Mouse (Mus musculus): ENCODE measurements around the gene Mars. TPM values are rescaled to one million over a fixed set of nuclear protein-coding genes. Genes with fewer than 3 reads are reported as not detected.

The Mars gene
- polyA plus RNA-seq, 1 experiment from 2014 or later: 187 TPM

- 77% methylated on average over 3 of the region's 3 CpGs for WGBS
- Histone ChIP-seq H3K4me3 (no peak overlapping the region), H3K4me1 (peaks cover 45% of the 10 kb centered on the region), H3K27me3 (ENCODE audit: low read depth, poor library complexity, severe bottlenecking) (peaks cover 36% of the 10 kb centered on the region), H3K27ac (replicated peaks) (no peak overlapping the region), H3K9me3 (replicated peaks) (no peaks in the 10 kb centered on the region), H3K36me3 (no peaks in the 10 kb centered on the region)
- DNase-seq (ENCODE audit: low spot score): no peak
Observed at GRCm38 (mm10) chr10:127343029-127343428, 31.4 kb upstream of the Mars start.

- Histone ChIP-seq H3K27ac (replicated peaks) (peak within 1 kb of the TSS; percentile 94), H3K4me1 (peaks cover 45% of the 10 kb centered on the region), H3K9me3 (replicated peaks) (no peaks in the 10 kb centered on the region), H3K36me3 (peaks cover 9% of the 10 kb centered on the region), H3K27me3 (ENCODE audit: low read depth, poor library complexity, severe bottlenecking) (peaks cover 46% of the 10 kb centered on the region), H3K4me3 (peak within 1 kb of the TSS; percentile 64)
- under 1% methylated on average over 29 of the region's 29 CpGs for WGBS
- DNase-seq (ENCODE audit: low spot score): peak; percentile 90
Observed at GRCm38 (mm10) chr10:127341891-127342639, 30.5 kb upstream of the Mars start, which contains the start of gene Gli1. Gene Gli1, minus strand, starts transcription at chr10:127341974.

GRCm38 (mm10) chr10:127341360-127341690 lies 29.7 kb upstream of the Mars start:
- peak overlapping the region; percentile 64 for H3K4me3 ChIP-seq
- peak; percentile 64 for DNase-seq (ENCODE audit: low spot score)
- H3K27me3 ChIP-seq (ENCODE audit: low read depth, poor library complexity, severe bottlenecking): peaks cover 49% of the 10 kb centered on the region
- peaks cover 17% of the 10 kb centered on the region for H3K36me3 ChIP-seq
- H3K4me1 ChIP-seq: peaks cover 45% of the 10 kb centered on the region
- WGBS: 0% methylated on average over 11 of the region's 11 CpGs
- no peaks in the 10 kb centered on the region for H3K9me3 ChIP-seq (replicated peaks)
- H3K27ac ChIP-seq (replicated peaks): peak overlapping the region; percentile 94

GRCm38 (mm10) chr10:127340577-127341359 lies 29.2 kb upstream of the Mars start:
- Histone ChIP-seq H3K4me1 (peaks cover 45% of the 10 kb centered on the region), H3K27me3 (ENCODE audit: low read depth, poor library complexity, severe bottlenecking) (peaks cover 49% of the 10 kb centered on the region), H3K36me3 (peaks cover 22% of the 10 kb centered on the region), H3K27ac (replicated peaks) (peak overlapping the region; percentile 94), H3K9me3 (replicated peaks) (no peaks in the 10 kb centered on the region), H3K4me3 (peak overlapping the region; percentile 64)
- peak; percentile 87 for DNase-seq (ENCODE audit: low spot score)
- under 1% methylated on average over 27 of the region's 27 CpGs for WGBS

- Histone ChIP-seq H3K4me1 (peaks cover 45% of the 10 kb centered on the region), H3K27me3 (ENCODE audit: low read depth, poor library complexity, severe bottlenecking) (peaks cover 49% of the 10 kb centered on the region), H3K36me3 (peaks cover 29% of the 10 kb centered on the region), H3K9me3 (replicated peaks) (no peaks in the 10 kb centered on the region), H3K27ac (replicated peaks) (peak overlapping the region; percentile 94), H3K4me3 (peak overlapping the region; percentile 64)
- DNase-seq (ENCODE audit: low spot score): peak; percentile 84
- under 1% methylated on average over 41 of the region's 42 CpGs for WGBS
Observed at GRCm38 (mm10) chr10:127339683-127340576, 28.3 kb upstream of the Mars start.

- peaks cover 49% of the 10 kb centered on the region for H3K27me3 ChIP-seq (ENCODE audit: low read depth, poor library complexity, severe bottlenecking)
- WGBS: under 1% methylated on average over 31 of the region's 31 CpGs
- peak overlapping the region; percentile 94 for H3K27ac ChIP-seq (replicated peaks)
- peaks cover 36% of the 10 kb centered on the region for H3K36me3 ChIP-seq
- H3K9me3 ChIP-seq (replicated peaks): no peaks in the 10 kb centered on the region
- H3K4me3 ChIP-seq: peak overlapping the region; percentile 64
- peak; percentile 89 for DNase-seq (ENCODE audit: low spot score)
- H3K4me1 ChIP-seq: peaks cover 45% of the 10 kb centered on the region
Observed at GRCm38 (mm10) chr10:127338930-127339682, 27.5 kb upstream of the Mars start.

- DNase-seq (ENCODE audit: low spot score): no peak
- 88% methylated on average over 6 of the region's 6 CpGs for WGBS
- H3K36me3 ChIP-seq: peaks cover 48% of the 10 kb centered on the region
- no peak overlapping the region for H3K4me3 ChIP-seq
- peaks cover 49% of the 10 kb centered on the region for H3K27me3 ChIP-seq (ENCODE audit: low read depth, poor library complexity, severe bottlenecking)
- H3K4me1 ChIP-seq: peaks cover 45% of the 10 kb centered on the region
- no peaks in the 10 kb centered on the region for H3K9me3 ChIP-seq (replicated peaks)
- H3K27ac ChIP-seq (replicated peaks): no peak overlapping the region
Observed at GRCm38 (mm10) chr10:127337536-127338099, 26.0 kb upstream of the Mars start.

- H3K4me3 ChIP-seq: no peak overlapping the region
- no peak overlapping the region for H3K27ac ChIP-seq (replicated peaks)
- DNase-seq (ENCODE audit: low spot score): no peak
- 73% methylated on average over 5 of the region's 5 CpGs for WGBS
- peaks cover 44% of the 10 kb centered on the region for H3K4me1 ChIP-seq
- no peaks in the 10 kb centered on the region for H3K9me3 ChIP-seq (replicated peaks)
- peaks cover 55% of the 10 kb centered on the region for H3K36me3 ChIP-seq
- H3K27me3 ChIP-seq (ENCODE audit: low read depth, poor library complexity, severe bottlenecking): peaks cover 48% of the 10 kb centered on the region
Observed at GRCm38 (mm10) chr10:127336952-127337351, 25.4 kb upstream of the Mars start.

GRCm38 (mm10) chr10:127335271-127335670 lies 23.7 kb upstream of the Mars start:
- no peak overlapping the region for H3K4me3 ChIP-seq
- DNase-seq (ENCODE audit: low spot score): no peak
- H3K4me1 ChIP-seq: peaks cover 27% of the 10 kb centered on the region
- 62% methylated on average over 1 of the region's 1 CpGs for WGBS
- H3K27ac ChIP-seq (replicated peaks): no peak overlapping the region
- no peaks in the 10 kb centered on the region for H3K9me3 ChIP-seq (replicated peaks)
- peaks cover 48% of the 10 kb centered on the region for H3K27me3 ChIP-seq (ENCODE audit: low read depth, poor library complexity, severe bottlenecking)
- H3K36me3 ChIP-seq: peaks cover 72% of the 10 kb centered on the region

GRCm38 (mm10) chr10:127333152-127333551 lies 21.6 kb upstream of the Mars start:
- Histone ChIP-seq H3K36me3 (peaks cover 76% of the 10 kb centered on the region), H3K4me1 (peaks cover 6% of the 10 kb centered on the region), H3K27me3 (ENCODE audit: low read depth, poor library complexity, severe bottlenecking) (peaks cover 57% of the 10 kb centered on the region), H3K4me3 (no peak overlapping the region), H3K9me3 (replicated peaks) (no peaks in the 10 kb centered on the region), H3K27ac (replicated peaks) (no peak overlapping the region)
- DNase-seq (ENCODE audit: low spot score): no peak
- WGBS: 70% methylated on average over 5 of the region's 5 CpGs

GRCm38 (mm10) chr10:127332211-127332874 lies 20.8 kb upstream of the Mars start:
- Histone ChIP-seq H3K27me3 (ENCODE audit: low read depth, poor library complexity, severe bottlenecking) (peaks cover 57% of the 10 kb centered on the region), H3K4me3 (peak overlapping the region; percentile 41), H3K9me3 (replicated peaks) (no peaks in the 10 kb centered on the region), H3K27ac (replicated peaks) (peak overlapping the region; percentile 76), H3K36me3 (peaks cover 69% of the 10 kb centered on the region), H3K4me1 (peaks cover 6% of the 10 kb centered on the region)
- DNase-seq (ENCODE audit: low spot score): peak; percentile 52
- WGBS: 38% methylated on average over 31 of the region's 31 CpGs

All from midbrain, embryonic 10.5 days (tissue).